Mouse (Mus musculus) brain, embryonic 14.5 days (tissue): ENCODE data around the gene Pithd1.

Source experiments
- CTCF ChIP-seq: fragments of 200-500 bp; IDR thresholded peaks from 2 replicates; pipeline ENCODE4 v1.5.1; 2012; ENCODE audit warnings: inconsistent platforms, mild to moderate bottlenecking, moderate library complexity, borderline replicate concordance; ENCODE audit not compliant: insufficient read depth, insufficient read length; ENCODE audit errors: extremely low read depth
- POLR2A ChIP-seq: fragments of 200-500 bp; IDR thresholded peaks from 2 replicates; pipeline ENCODE4 v1.6.1; 2012; ENCODE audit warnings: mild to moderate bottlenecking, inconsistent platforms, borderline replicate concordance; ENCODE audit not compliant: poor library complexity, insufficient read depth, insufficient read length, severe bottlenecking; ENCODE audit errors: extremely low read depth

- TF ChIP-seq POLR2A (no peak), CTCF (no peak)
These were observed 1.3 kb downstream of the Pithd1 start for GRCm38 (mm10) chr4:135985769-135986168.
